Mouse (Mus musculus) frontal cortex, adult (tissue): ENCODE results near the gene Sla2.
A peak's percentile ranks its signal among the peaks of the same experiment; 100 is the strongest.

ENCODE experiments used
- ATAC-seq: cut with Nextera tagmentation; 2 replicates; pipeline ENCODE4 v1.9.2; 2017; ENCODE audit warnings: mild to moderate bottlenecking, moderate library complexity, mixed read lengths; ENCODE audit not compliant: low TSS enrichment

Sla2 gene

GRCm38 (mm10) chr2:156901344-156901743, 14.4 kb upstream of the Sla2 start:
- ATAC-seq, result no peak

- peak; percentile 62 for ATAC-seq
These were observed 12.2 kb upstream of the Sla2 start for GRCm38 (mm10) chr2:156899184-156899583.

- no peak for ATAC-seq
These were observed 11.4 kb upstream of the Sla2 start for GRCm38 (mm10) chr2:156898374-156898773.

GRCm38 (mm10) chr2:156897034-156897433, 10.0 kb upstream of the Sla2 start:
- ATAC-seq, result peak; percentile 81

GRCm38 (mm10) chr2:156896384-156896914, 9.5 kb upstream of the Sla2 start:
- ATAC-seq, result no peak

- ATAC-seq, result no peak
These were observed 7.7 kb upstream of the Sla2 start for GRCm38 (mm10) chr2:156894496-156895265.

GRCm38 (mm10) chr2:156892821-156893220, 5.8 kb upstream of the Sla2 start:
- ATAC-seq, result no peak

- no peak for ATAC-seq
These were observed 5.2 kb upstream of the Sla2 start for GRCm38 (mm10) chr2:156892240-156892639.

- ATAC-seq, result peak; percentile 62; the same call in 1 of the 2 replicates
These were observed 1.5 kb upstream of the Sla2 start for GRCm38 (mm10) chr2:156888490-156888889.

- ATAC-seq, result no peak
These were observed 834 bp downstream of the Sla2 start for GRCm38 (mm10) chr2:156886084-156886631.

- peak; percentile 27; the same call in 1 of the 2 replicates for ATAC-seq
These were observed 1.3 kb downstream of the Sla2 start for GRCm38 (mm10) chr2:156885666-156886065.

- no peak for ATAC-seq
These were observed 2.4 kb downstream of the Sla2 start for GRCm38 (mm10) chr2:156884396-156885211.

- no peak for ATAC-seq
These were observed 4.5 kb downstream of the Sla2 start for GRCm38 (mm10) chr2:156882431-156883001.

- ATAC-seq, result no peak
These were observed 7.5 kb downstream of the Sla2 start for GRCm38 (mm10) chr2:156879541-156879940.

GRCm38 (mm10) chr2:156877726-156878125, 9.3 kb downstream of the Sla2 start:
- ATAC-seq, result no peak

GRCm38 (mm10) chr2:156874760-156875510, 12.1 kb downstream of the Sla2 start:
- no peak for ATAC-seq

- ATAC-seq, result no peak
These were observed 12.8 kb downstream of the Sla2 start for GRCm38 (mm10) chr2:156874047-156874759.

- peak; percentile 74 for ATAC-seq
These were observed 13.4 kb downstream of the Sla2 start for GRCm38 (mm10) chr2:156873629-156874028.

- no peak for ATAC-seq
These were observed 16.5 kb downstream of the Sla2 start for GRCm38 (mm10) chr2:156870519-156870918.

- no peak for ATAC-seq
These were observed 17.4 kb downstream of the Sla2 start for GRCm38 (mm10) chr2:156869554-156869953.

- no peak for ATAC-seq
These were observed 18.0 kb downstream of the Sla2 start for GRCm38 (mm10) chr2:156868994-156869393.
